Mouse (Mus musculus) gastrocnemius, adult 2 months (tissue): ENCODE data around the gene Lilrb4a. TPM values are rescaled to one million over a fixed set of nuclear protein-coding genes. Genes with fewer than 3 reads are reported as not detected.
"Not testable (repeated sequence)": the region's sequence is repeated elsewhere in the genome, so short reads cannot be mapped to it uniquely, and the experiment has no call there.

Experiments used
- DNase-seq: peaks from one replicate; pipeline ENCODE4 v3.0.0; 2022
- H3K27ac ChIP-seq: fragments of 200-600 bp; 2 replicates; pipeline ENCODE4 v1.8.1; 2022; ENCODE audit warnings: mild to moderate bottlenecking
- H3K4me3 ChIP-seq: fragments of 200-600 bp; 2 replicates; pipeline ENCODE4 v1.8.1; 2022; ENCODE audit warnings: mild to moderate bottlenecking, moderate library complexity
- CTCF ChIP-seq: fragments of 200-600 bp; IDR thresholded peaks from 2 replicates; pipeline ENCODE4 v1.8.1; 2022; ENCODE audit warnings: antibody characterized with exemption, mild to moderate bottlenecking, moderate library complexity
- intact Hi-C: fragments of 180-260 bp; cut with DNase I; formaldehyde crosslinking; loops from one replicate; pipeline ENCODE4 v1.15.1; 2025
- long read RNA-seq, 2 experiments: library from polyadenylated mRNA; stranded (forward); transcript quantifications; one replicate each; pipeline ENCODE4 v2.0.0; 2021
- total RNA-seq, 2 experiments: library from RNA; stranded (reverse); gene quantifications; 2 replicates each; pipeline ENCODE4 v1.2.3; 2021

The Lilrb4a gene
- under 1 TPM; 0.75 to 0.84 TPM for total RNA-seq
- long read RNA-seq, experiment 1, result 0 reads
- long read RNA-seq, experiment 2, result 0 reads

GRCm38 (mm10) chr10:51490691-51491090, at the start of gene Lilrb4a:
TSS of gene Lilrb4a (plus strand) at chr10:51490956.
- H3K27ac ChIP-seq, H3K4me3 ChIP-seq, DNase-seq, intact Hi-C loops: not testable (repeated sequence)

- DNase-seq, result no peak
- intact Hi-C loops, result no loop called here
- Histone ChIP-seq H3K27ac (no peak overlapping the region), H3K4me3 (no peak overlapping the region)
- no peak for TF ChIP-seq CTCF
These were observed 39.1 kb upstream of the Lilrb4a start for GRCm38 (mm10) chr10:51451610-51452009.

GRCm38 (mm10) chr10:51453616-51454298, 37.0 kb upstream of the Lilrb4a start:
- TF ChIP-seq CTCF, result no peak

GRCm38 (mm10) chr10:51454365-51454764, 36.4 kb upstream of the Lilrb4a start:
- TF ChIP-seq CTCF, result no peak
- no peak overlapping the region for H3K4me3 ChIP-seq
- intact Hi-C loops, result no loop called here
- DNase-seq, result no peak
- H3K27ac ChIP-seq, result no peak overlapping the region

More at GRCm38 (mm10) chr10:51453616-51454298, 37.0 kb upstream of the Lilrb4a start:
- H3K4me3 ChIP-seq, result no peak overlapping the region
- DNase-seq, result no peak
- H3K27ac ChIP-seq, result no peak overlapping the region
- intact Hi-C loops, result no loop called here

GRCm38 (mm10) chr10:51455762-51456161, 35.0 kb upstream of the Lilrb4a start:
- no peak for DNase-seq
- intact Hi-C loops, result no loop called here
- no peak overlapping the region for H3K27ac ChIP-seq

GRCm38 (mm10) chr10:51456369-51456768, 34.4 kb upstream of the Lilrb4a start:
- intact Hi-C loops, result no loop called here
- H3K4me3 ChIP-seq, result no peak overlapping the region
- 0 out of 2 replicates have a peak overlapping the region, but pooled peaks have one; percentile 16 for H3K27ac ChIP-seq
- no peak for TF ChIP-seq CTCF
- DNase-seq, result no peak

More at GRCm38 (mm10) chr10:51455762-51456161, 35.0 kb upstream of the Lilrb4a start:
- no peak overlapping the region for H3K4me3 ChIP-seq
- TF ChIP-seq CTCF, result no peak

- H3K4me3 ChIP-seq, H3K27ac ChIP-seq, intact Hi-C loops, DNase-seq: not testable (repeated sequence)
These were observed 27.0 kb upstream of the Lilrb4a start for GRCm38 (mm10) chr10:51463800-51464199.

- DNase-seq, H3K4me3 ChIP-seq: not testable (repeated sequence)
These were observed 10.4 kb upstream of the Lilrb4a start, which contains the start of the genes Gm49339 and Lilr4b for GRCm38 (mm10) chr10:51480397-51480796. TSS of gene Gm49339 (plus strand) at chr10:51480612. TSS of gene Lilr4b (plus strand) at chr10:51480632.

GRCm38 (mm10) chr10:51520021-51520420, 29.3 kb downstream of the Lilrb4a start:
- intact Hi-C loops, result no loop called here
- no peak overlapping the region for H3K4me3 ChIP-seq
- no peak for TF ChIP-seq CTCF
- H3K27ac ChIP-seq, result no peak overlapping the region
- no peak for DNase-seq

More at GRCm38 (mm10) chr10:51480397-51480796, 10.4 kb upstream of the Lilrb4a start, which contains the start of the genes Gm49339 and Lilr4b:
- intact Hi-C loops, H3K27ac ChIP-seq: not testable (repeated sequence)

- no peak for TF ChIP-seq CTCF
- intact Hi-C loops, result no loop called here
- H3K4me3 ChIP-seq, result no peak overlapping the region
- no peak overlapping the region for H3K27ac ChIP-seq
- DNase-seq, result no peak
These were observed 30.7 kb downstream of the Lilrb4a start for GRCm38 (mm10) chr10:51521453-51521852.

- intact Hi-C loops, result no loop called here
- H3K4me3 ChIP-seq, result no peak overlapping the region
- no peak for DNase-seq
- no peak overlapping the region for H3K27ac ChIP-seq
- no peak for TF ChIP-seq CTCF
These were observed 35.3 kb downstream of the Lilrb4a start for GRCm38 (mm10) chr10:51526090-51526489.

GRCm38 (mm10) chr10:51526633-51527032, 35.9 kb downstream of the Lilrb4a start:
- no peak for TF ChIP-seq CTCF
- H3K27ac ChIP-seq, result no peak overlapping the region
- no peak for DNase-seq
- no peak overlapping the region; the same call in 1 of the 2 replicates for H3K4me3 ChIP-seq
- intact Hi-C loops, result no loop called here

- no peak overlapping the region for H3K27ac ChIP-seq
- no peak for DNase-seq
- no peak overlapping the region for H3K4me3 ChIP-seq
- intact Hi-C loops, result no loop called here
- TF ChIP-seq CTCF, result no peak
These were observed 38.2 kb downstream of the Lilrb4a start for GRCm38 (mm10) chr10:51528840-51529434.
